Mouse (Mus musculus): ENCODE data around the gene Coq10b.

DNA sequence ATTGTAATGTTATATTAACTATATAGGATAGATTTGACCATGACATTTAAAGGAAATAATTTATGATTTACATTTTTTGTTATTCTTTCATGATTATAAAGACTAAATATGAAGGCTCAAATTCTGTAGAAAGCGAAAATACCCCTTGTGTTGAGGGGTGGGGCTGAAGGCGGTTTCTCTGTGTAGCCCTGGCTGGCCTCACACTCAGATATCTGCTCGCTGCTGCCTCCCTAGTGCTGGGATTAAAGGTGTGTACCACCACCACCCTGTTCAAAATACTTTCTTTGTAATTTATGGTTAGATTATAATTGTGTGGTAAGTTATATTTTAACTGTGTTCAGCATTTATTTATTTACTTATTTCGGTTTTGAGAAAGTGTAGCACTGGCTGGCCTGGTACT lies 9.2 kb downstream of the Coq10b start:
- TF ChIP-seq CTCF (IDR thresholded peaks at IDR 0.05; ENCODE audit: borderline replicate concordance, control insufficient read depth, extremely low read depth, insufficient read depth, low read length, poor library complexity), result no peak
- no peak for TF ChIP-seq POLR2A (IDR thresholded peaks at IDR 0.05; ENCODE audit: control insufficient read depth, extremely low read depth, insufficient read depth, low read length, poor library complexity)

Data from thymus, adult 2 months (tissue).